Mouse (Mus musculus) skeletal muscle tissue, adult 2 months (tissue): Measurements from ENCODE around the gene Scgb1b30.
"Not testable (repeated sequence)": the region's sequence is repeated elsewhere in the genome, so short reads cannot be mapped to it uniquely, and the experiment has no call there.

ENCODE experiments used
- DNase-seq: peaks from one replicate; pipeline ENCODE4 v3.0.0-alpha.2; 2012; ENCODE audit warnings: low read depth, low spot score

The Scgb1b30 gene

GRCm38 (mm10) chr7:34094911-34095481, at the start of gene Scgb1b30:
Scgb1b30 (plus strand) TSS chr7:34095431.
- no peak for DNase-seq

- DNase-seq = not testable (repeated sequence)
Measured at GRCm38 (mm10) chr7:34068132-34068531, 27.1 kb upstream of the Scgb1b30 start.

GRCm38 (mm10) chr7:34100002-34100401, 4.8 kb downstream of the Scgb1b30 start:
- no peak for DNase-seq

GRCm38 (mm10) chr7:34101276-34101675, 6.0 kb downstream of the Scgb1b30 start:
- no peak for DNase-seq

- DNase-seq = no peak
Measured at GRCm38 (mm10) chr7:34109190-34109589, 14.0 kb downstream of the Scgb1b30 start.

GRCm38 (mm10) chr7:34116601-34117000, 21.4 kb downstream of the Scgb1b30 start:
- no peak for DNase-seq

- DNase-seq = not testable (repeated sequence)
Measured at GRCm38 (mm10) chr7:34120636-34121035, 25.4 kb downstream of the Scgb1b30 start.

GRCm38 (mm10) chr7:34122987-34123720, 27.9 kb downstream of the Scgb1b30 start:
- DNase-seq = no peak

GRCm38 (mm10) chr7:34125346-34125745, 30.1 kb downstream of the Scgb1b30 start:
- DNase-seq = no peak

GRCm38 (mm10) chr7:34126291-34126690, 31.1 kb downstream of the Scgb1b30 start:
- no peak for DNase-seq

- no peak for DNase-seq
Measured at GRCm38 (mm10) chr7:34131118-34131517, 35.9 kb downstream of the Scgb1b30 start.

- no peak for DNase-seq
Measured at GRCm38 (mm10) chr7:34131959-34132354, 36.7 kb downstream of the Scgb1b30 start.

- DNase-seq = no peak
Measured at GRCm38 (mm10) chr7:34132355-34133079, 37.3 kb downstream of the Scgb1b30 start.

GRCm38 (mm10) chr7:34133117-34133762, 38.0 kb downstream of the Scgb1b30 start, which contains the start of gene Wtip:
Wtip (minus strand) TSS chr7:34133268.
- DNase-seq = peak; percentile 51

GRCm38 (mm10) chr7:34134336-34134735, 39.1 kb downstream of the Scgb1b30 start:
- no peak for DNase-seq

- no peak for DNase-seq
Measured at GRCm38 (mm10) chr7:34139493-34139892, 44.3 kb downstream of the Scgb1b30 start.

- no peak for DNase-seq
Measured at GRCm38 (mm10) chr7:34141123-34141522, 45.9 kb downstream of the Scgb1b30 start.

GRCm38 (mm10) chr7:34147193-34147592, 52.0 kb downstream of the Scgb1b30 start:
- no peak for DNase-seq
